Mouse (Mus musculus) MEL (cell line): ENCODE measurements at regions not wholly inside any gene's neighbourhood (a gene's known extent, or its start where the extent isn't known, plus 50 kb on each side); places are given as distances from the start of the nearest gene placed in this dataset.

Source experiments
- CTCF ChIP-seq, 3 experiments: IDR thresholded peaks in 2 of 3; conservative IDR thresholded peaks in 1 of 3; 2 replicates each; pipeline ENCODE4 v1.5.1; 2011 to 2012; ENCODE audit warnings: low read length in 3 of 3, low read depth in 2 of 3, mild to moderate bottlenecking in 2 of 3, improper control_type of control experiment in 1 of 3, inconsistent platforms in 1 of 3, mixed read lengths in 1 of 3, moderate library complexity in 1 of 3; ENCODE audit not compliant: control insufficient read depth in 1 of 3, insufficient read depth in 1 of 3, poor library complexity in 1 of 3, severe bottlenecking in 1 of 3
- EP300 ChIP-seq, 2 experiments: IDR thresholded peaks; 2 replicates each; pipeline ENCODE4 v1.6.1; 2011; ENCODE audit warnings: improper control_type of control experiment in 2 of 2, low read length in 2 of 2, low read depth in 1 of 2, mild to moderate bottlenecking in 1 of 2

DNA sequence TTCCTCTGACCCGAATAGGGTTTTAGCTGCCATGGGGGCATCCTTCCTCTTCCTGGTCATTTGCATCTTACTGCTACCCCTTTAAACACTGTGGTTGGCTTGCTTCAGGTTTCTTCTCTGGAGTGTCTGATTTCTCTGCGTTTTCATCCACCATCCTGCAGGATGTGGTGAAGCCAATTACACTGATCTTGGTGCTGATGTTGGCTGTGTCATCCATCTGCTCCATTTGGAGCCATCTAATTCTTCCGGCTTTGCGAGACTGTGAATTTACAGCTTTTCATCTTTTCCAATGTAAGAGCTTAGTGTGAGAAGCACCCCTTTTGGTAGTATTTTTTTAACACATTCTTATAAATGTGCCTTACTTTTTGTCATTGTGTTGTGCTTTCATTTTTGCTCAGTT, 66.4 kb upstream of the Csl start:
- TF ChIP-seq CTCF (IDR thresholded peaks at IDR 0.05 in 2 of 3, conservative IDR thresholded peaks at IDR 0.05 in 1 of 3; ENCODE audit: control insufficient read depth in 1 of 3, insufficient read depth in 1 of 3, low read depth in 2 of 3, low read length in 3 of 3, poor library complexity in 1 of 3, severe bottlenecking in 1 of 3), result no peak
- TF ChIP-seq EP300 (IDR thresholded peaks at IDR 0.05; ENCODE audit: low read depth in 1 of 2, low read length in 2 of 2), result no peak
